Mouse (Mus musculus) NIH3T3 (cell line): Measurements from ENCODE around the gene Pan2.

ENCODE experiments used
- DNase-seq: peaks from one replicate; pipeline ENCODE4 v3.0.0-alpha.2; 2012; ENCODE audit warnings: low read depth

Gene Pan2

DNA sequence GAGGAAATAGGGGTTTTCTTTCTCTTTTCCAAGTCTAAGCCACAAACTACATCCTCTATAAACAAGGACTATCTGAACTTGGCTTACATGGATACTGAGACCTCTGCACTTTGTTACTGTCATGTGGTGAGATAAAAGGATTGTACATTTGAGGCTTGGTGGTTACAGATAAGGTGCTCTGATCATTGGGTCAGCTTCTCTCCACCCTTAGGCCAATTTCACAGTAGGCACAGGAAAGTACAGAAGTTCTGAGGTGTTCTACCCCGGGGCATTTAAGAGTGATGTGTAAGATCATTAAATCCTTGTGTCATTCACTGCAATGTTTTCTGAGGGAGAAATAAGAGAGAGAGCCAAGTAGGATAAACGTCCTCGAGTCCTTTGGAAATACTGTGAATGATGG, 33.5 kb downstream of the Pan2 start:
- DNase-seq, result no peak

GRCm38 (mm10) chr10:128337306-128338181, 34.4 kb downstream of the Pan2 start, which contains the start of gene Cs:
Gene Cs, plus strand, starts transcription at chr10:128337734.
- peak; percentile 99 for DNase-seq

- DNase-seq, result peak; percentile 31
Observed at GRCm38 (mm10) chr10:128338415-128338814, 35.3 kb downstream of the Pan2 start.

- no peak for DNase-seq
Observed at GRCm38 (mm10) chr10:128338948-128339347, 35.8 kb downstream of the Pan2 start.

DNA sequence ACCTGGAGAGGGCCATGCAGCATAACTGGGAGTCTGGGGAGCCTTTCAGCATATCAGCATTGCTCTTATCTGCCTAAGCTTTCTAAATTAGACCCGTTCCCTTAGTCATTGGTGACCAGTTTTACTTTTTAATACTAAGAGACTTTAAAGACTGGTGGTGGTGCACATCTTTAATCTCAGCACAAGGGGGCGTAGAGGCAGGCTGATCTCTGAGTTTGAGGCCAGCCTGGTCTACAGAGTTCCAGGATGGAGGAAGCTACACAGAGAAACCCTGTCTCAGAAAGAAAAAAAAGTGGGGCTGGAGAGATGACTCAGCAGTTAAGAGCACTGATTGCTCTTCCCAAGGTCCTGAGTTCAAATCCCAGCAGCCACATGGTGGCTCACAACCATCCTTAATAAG, 37.1 kb downstream of the Pan2 start:
- DNase-seq, result peak; percentile 48

- DNase-seq, result peak; percentile 57
Observed at GRCm38 (mm10) chr10:128343436-128343835, 40.3 kb downstream of the Pan2 start.

DNA sequence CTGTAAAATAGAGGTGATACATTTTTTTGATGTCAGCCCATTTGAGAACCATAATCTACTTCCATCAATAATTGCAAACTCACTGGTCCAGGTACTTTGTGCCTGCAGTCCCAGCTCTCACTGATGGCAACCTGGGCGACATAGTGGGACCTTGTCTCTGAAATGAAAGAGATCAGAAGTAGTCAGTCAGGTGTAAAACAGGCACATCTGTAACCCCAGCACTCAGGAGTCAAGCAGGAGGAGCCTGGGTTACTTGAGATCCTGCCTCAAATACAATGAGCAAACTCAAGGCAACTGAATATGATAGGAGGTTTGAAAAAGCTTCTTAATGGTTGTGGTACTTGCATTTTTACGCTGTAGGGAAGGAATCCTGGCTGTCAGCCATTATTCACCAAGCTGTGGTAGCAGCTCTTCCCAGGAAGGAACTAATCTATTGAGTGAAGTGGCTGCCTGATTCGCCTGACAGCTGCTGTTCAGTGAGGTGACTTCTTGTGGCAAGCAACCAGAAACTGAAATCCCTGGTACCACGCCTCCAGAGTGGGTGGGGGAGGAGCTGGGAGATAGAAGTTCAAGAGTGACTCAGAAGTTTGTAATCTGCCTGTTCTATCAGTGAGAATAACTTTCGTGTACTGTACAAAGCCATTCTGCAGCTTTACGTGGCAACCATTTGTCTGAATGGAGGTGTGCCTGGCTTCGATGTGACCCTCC, 41.6 kb downstream of the Pan2 start:
- DNase-seq, result peak; percentile 91

DNA sequence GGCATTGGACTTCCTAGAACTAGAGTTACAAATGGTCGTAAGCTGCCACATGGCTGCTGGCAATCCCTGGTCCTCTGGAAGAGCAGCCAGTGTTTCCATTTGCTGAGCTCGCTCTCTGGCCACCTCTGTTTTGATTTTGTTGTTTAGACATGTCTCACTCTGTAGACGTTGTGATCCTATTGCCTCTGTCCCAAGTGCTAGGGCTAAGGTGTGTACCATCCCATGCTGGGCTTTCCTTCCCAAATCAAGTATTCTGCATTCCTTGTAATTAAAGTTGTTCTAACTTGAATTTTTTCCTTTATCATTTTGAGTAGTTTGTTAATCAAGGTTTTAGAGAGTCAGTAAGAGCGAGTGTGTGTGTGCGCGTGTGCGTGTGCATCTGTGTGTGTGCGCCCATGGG, 44.4 kb downstream of the Pan2 start:
- DNase-seq, result no peak

DNA sequence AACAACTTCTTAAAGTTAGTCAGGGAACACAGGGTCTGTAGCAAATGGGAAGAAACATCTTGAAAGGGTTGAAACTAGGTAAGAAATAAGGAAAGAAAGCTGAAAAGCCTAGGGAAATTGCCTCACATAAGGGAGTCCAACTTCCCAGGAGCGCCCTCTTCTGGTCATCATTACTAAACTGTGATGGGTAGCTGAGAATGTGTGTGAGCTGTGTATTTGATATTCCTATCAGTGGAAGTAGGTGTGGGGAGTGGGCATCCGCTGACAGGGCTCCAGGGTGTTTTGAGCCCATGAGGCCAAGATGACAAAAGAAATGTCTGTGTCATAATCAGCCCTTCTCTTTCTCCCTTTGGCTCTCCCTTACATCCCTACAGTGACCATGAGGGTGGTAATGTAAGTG, 55.7 kb downstream of the Pan2 start:
- DNase-seq, result peak; percentile 92

- no peak for DNase-seq
Observed at GRCm38 (mm10) chr10:128359226-128359625, 56.1 kb downstream of the Pan2 start.

GRCm38 (mm10) chr10:128361836-128362235, 58.7 kb downstream of the Pan2 start:
- DNase-seq, result no peak

DNA sequence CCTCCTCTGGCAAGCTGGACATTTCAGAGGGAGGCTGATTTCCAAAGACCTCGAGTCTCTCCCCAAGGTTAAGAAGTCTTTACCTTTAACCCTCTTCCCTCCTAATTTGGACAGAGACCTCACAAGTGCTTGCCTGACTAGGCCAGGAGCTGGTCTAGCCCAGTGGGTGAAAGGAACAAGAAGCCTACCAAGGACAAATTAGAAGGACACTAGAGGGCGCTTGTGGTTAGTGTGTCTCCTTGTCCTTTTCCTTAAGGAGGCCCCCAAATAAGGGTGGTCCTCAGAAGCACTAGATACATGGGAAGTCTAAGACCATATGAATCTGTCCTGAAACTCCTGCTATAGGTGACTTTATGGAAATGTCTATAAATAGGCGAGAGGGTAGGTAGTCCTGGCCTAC, 59.4 kb downstream of the Pan2 start:
- DNase-seq, result peak; percentile 79

GRCm38 (mm10) chr10:128367899-128368401, 64.8 kb downstream of the Pan2 start:
- peak; percentile 40 for DNase-seq

- peak; percentile 95 for DNase-seq
Observed at GRCm38 (mm10) chr10:128368402-128369217, 65.5 kb downstream of the Pan2 start, which contains the start of gene Coq10a. Gene Coq10a, minus strand, starts transcription at chr10:128368997.

DNA sequence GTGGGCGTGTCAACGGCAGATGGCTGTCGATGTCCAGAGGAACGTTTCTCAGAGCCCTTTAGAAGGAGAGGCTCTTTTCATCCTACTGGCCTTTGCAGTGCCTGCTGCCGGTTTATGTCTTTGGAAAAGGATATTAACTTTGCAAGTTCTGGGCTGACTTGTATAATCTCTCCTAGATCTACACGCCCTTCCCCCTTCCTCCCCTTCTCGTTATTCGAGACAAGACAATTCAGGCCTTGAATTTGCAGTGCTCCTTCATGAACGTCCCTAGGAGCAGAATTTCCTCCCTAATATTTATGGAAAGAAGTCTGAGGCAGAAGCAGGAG, 66.0 kb downstream of the Pan2 start:
- no peak for DNase-seq

GRCm38 (mm10) chr10:128369599-128369998, 66.5 kb downstream of the Pan2 start:
- DNase-seq, result no peak

DNA sequence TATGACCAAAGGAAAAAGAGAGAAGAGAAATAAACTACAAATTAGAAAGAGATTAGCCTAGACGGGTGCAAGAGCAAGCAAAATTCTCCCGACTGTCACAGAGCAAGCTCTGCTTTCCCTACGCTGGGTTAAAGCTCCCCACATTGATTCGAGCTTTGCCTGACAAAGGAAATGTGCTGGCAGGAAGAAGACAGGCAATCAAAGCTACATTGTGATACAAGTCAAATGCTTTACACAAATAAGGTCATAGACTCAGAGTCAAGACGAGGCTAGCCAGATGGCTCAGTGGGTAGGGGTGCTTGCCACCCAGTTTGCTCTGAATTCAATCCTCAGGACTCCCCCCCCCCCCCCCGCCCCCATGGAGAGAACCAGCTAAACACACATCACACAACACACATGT, 66.9 kb downstream of the Pan2 start:
- DNase-seq, result no peak

DNA sequence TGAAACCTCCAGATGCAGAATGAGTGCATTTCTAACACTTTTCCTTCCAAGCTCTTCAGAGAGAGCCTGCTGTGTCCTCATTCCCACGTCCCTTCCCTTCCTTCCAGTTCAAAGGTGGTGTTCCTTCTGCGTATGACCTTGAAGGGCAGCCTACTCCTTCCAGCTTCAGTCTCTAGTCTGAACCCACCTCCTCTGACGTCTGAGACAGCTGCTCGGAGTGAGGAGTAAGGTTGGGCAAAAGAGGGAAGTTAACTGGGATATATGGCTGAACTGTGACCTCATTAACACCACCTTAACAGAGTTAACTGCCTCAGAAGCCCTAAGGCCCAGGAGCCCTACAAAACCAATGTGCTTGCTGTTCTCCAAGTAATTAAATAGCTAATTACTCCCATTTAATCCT, 67.5 kb downstream of the Pan2 start:
- DNase-seq, result no peak
